Mouse (Mus musculus): Measurements from ENCODE around the gene Hsd3b5.

DNA sequence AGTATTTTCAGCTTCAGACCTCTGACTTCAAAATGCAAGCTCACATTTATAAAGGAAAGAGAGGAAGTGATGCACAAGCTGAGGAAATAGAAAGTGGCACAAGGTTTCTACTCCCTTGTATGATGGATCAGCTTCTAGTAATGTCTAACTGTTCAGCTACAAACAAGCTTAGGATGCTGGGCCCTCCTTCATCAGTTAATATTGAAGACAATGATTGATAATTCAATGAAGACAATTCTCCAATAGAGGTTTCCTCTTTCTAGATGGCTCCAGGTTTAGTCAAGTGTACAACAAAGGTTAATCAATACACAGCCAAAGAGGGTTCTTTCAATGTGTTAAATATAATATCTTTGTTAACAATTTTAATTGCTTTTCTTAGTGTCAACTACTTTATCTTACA lies 41.3 kb downstream of the Hsd3b5 start, which contains the start of gene Gm10681:
- no peak for TF ChIP-seq CTCF (IDR thresholded peaks at IDR 0.05; ENCODE audit: extremely low read depth, insufficient read length, insufficient replicate concordance, low read depth, low read length)
- no peak for TF ChIP-seq POLR2A (IDR thresholded peaks at IDR 0.05; ENCODE audit: low read depth, low read length)
